Mouse (Mus musculus): ENCODE results near the gene Galnt4.
"Not testable (repeated sequence)": the region's sequence is repeated elsewhere in the genome, so short reads cannot be mapped to it uniquely, and the experiment has no call there.

Gene Galnt4

DNA sequence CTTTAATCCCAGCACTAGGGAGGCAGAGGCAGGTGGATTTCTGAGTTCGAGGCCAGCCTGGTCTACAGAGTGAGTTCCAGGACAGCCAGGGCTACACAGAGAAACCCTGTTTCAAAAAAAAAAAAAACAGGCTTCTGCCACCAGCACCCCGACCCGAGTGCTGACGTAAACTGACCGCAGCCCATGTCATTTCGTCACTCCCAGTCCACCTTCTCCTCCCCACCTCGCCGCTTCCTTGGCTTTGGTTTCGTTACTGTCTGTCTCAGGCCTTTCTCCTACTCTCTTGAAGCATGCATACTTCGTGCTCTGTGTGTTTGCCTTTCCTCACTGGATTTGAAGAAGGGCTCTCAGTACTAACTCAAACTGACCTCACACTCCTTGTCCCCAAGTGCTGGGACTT is 49.7 kb downstream of the Galnt4 start:
- not testable (repeated sequence) for DNase-seq

DNA sequence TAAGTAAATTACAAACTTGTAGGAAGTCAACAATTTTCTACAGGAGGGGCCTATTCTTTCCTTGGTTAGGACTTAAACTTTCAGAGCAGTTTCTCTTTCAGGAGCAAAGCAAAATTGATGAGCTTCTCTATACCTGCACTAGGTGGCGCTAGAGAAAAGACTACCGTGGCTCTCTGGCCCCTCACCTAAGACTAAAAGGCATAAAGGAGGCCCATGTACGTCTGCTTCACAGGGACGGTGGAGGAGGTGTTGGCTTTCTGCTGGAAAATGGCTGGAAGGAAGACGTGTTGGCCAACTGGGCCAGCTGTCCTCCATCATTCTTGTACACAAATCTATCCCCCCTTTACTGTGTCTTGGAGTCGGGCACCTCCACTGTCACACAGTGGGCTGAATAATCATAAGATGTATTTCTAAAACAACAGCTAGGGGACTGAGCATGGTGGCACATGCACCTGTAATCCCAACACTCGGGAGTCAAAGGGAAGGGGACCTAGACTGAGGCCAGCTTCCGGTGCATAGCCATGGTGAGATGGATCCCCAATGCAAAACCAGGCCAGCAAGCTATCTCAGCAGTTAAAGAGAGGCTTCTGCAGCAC is 54.1 kb downstream of the Galnt4 start:
- peak; percentile 38 for DNase-seq

Measured in kidney, postnatal 14 days (tissue).